Mouse (Mus musculus): ENCODE results near the gene Kif3c. TPM values are rescaled to one million over a fixed set of nuclear protein-coding genes. Genes with fewer than 3 reads are reported as not detected.
A peak's percentile ranks its signal among the peaks of the same experiment; 100 is the strongest.
"Not testable (repeated sequence)": the region's sequence is repeated elsewhere in the genome, so short reads cannot be mapped to it uniquely, and the experiment has no call there.

The Kif3c gene
- total RNA-seq, 2 experiments from 2014 or later, result 191 to 192 TPM

DNA sequence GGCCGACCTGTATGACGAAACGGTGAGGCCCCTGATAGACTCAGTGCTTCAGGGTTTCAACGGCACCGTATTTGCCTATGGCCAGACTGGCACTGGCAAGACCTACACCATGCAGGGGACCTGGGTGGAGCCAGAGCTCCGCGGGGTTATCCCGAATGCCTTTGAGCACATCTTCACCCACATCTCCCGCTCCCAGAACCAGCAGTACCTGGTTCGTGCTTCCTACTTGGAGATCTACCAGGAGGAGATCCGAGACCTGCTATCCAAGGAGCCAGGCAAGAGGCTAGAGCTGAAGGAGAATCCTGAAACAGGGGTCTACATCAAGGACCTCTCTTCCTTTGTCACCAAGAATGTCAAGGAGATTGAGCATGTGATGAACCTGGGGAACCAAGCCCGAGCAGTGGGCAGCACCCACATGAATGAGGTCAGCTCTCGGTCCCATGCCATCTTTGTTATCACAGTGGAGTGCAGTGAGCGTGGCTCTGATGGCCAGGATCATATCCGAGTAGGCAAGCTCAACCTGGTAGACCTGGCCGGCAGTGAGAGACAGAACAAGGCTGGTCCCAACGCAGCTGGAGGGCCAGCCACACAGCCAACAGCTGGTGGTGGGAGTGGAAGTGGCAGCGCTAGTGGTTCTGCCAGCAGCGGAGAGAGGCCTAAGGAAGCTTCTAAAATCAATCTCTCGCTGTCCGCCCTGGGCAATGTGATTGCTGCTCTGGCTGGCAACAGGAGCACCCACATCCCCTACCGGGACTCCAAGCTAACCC lies 1.4 kb downstream of the Kif3c start:
- intact Hi-C loops (cut with DNase I), result loop anchor here (2.0 kb wide), 1 partner anchor 24 kb away; no protein-coding TSS in a partner anchor
- peak in 1 of 2 experiments; percentile 41 for DNase-seq (ENCODE audit: low spot score in 2 of 2)

DNA sequence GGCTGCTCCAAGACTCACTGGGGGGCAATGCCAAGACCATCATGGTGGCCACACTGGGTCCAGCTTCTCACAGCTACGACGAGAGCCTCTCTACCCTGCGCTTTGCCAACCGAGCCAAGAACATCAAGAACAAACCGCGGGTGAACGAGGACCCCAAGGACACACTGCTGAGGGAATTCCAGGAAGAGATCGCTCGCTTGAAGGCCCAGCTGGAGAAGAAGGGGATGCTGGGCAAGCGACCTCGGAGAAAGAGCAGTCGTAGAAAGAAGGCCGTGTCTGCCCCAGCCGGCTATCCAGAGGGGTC lies 2.0 kb downstream of the Kif3c start:
- intact Hi-C loops (cut with DNase I), result loop anchor here (2.0 kb wide), 1 partner anchor 24 kb away; no protein-coding TSS in a partner anchor
- no peak for DNase-seq (ENCODE audit: low spot score in 2 of 2)

DNA sequence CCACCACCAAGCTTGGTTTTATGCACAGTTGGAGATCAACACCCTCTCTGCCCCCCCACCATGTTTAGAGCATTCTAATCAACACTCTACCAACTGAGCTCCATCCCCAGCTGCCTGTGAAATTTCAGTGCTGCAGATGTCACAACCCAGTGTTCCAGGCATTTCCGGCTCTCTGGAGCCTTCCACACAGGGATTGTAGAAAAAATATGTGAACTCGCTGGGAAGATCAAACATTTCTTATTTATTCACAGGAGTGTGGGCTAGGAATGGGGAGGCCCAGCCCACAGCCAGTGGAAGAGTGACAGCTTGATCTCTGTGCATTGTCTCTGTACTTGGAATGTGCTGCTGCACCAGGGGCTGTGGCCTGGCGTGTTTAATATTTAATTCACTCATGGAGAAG lies 3.8 kb downstream of the Kif3c start:
- peak in 1 of 2 experiments; percentile 27 for DNase-seq (ENCODE audit: low spot score in 2 of 2)
- intact Hi-C loops (cut with DNase I), result no loop called here

DNA sequence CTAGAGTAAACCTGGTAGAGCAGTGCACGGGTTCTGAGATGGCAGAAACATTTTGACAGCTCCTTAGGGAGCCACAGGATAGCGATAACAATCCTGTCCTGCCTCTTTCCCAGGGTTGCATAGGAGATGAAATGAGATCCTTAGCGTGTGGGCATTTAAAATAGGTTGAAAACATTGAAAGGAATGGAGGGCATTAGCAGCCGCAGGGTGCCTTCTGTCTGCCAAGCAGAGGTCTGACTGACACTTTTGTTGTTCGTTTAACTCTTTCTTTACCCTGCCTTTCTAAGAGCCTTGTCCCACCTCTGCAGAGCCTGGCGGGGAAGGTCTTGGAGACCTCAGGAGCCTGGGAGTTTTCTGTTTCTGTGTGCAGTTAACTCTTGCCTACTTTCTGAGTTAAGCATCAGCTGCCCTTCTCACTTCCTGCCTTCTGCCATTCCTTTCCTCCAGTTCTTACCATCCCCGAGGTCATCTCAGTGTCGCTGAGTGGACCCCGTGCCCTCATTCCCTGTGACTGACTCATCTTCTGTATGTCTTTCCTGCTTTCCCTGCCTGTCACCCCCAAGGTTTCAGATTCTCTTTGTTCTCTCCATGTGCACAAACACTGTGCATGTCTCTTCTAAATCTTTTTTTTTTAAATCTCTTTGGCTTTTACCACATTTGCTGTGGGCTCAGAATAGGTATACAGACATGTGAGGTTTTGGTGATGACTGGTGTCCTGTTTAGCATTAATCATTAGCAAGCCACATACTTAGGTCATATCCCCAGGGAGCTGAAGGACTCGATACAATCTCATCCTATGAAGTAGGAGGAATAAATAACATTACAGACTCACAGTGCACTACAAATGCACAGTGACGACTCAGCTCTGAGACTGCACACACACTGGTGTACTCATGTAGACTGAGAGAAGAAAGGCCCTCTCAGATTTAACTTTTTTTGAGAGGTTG lies 6.3 kb downstream of the Kif3c start:
- DNase-seq (ENCODE audit: low spot score in 2 of 2), result peak in 1 of 2 experiments; percentile 10
- intact Hi-C loops (cut with DNase I), result no loop called here

DNA sequence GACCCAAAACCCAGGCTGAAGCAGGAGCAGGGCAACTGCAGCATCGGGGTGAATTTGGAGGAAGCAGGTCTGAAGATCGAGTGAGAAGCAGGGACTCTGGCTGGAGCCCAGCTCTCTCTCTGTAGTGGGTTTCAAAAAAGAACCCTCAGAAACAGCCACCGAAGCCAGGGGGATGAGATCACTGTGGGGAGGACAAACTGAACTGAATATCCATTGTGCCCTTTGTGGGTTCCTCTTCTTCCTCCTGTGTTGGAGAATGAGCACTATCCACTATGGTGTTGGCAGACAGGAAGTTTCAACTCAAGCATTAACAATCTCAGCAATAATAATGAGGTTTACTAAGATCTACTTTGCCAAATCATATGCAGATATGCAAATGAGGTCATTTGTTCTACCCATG lies 7.1 kb downstream of the Kif3c start:
- intact Hi-C loops (cut with DNase I), result no loop called here
- peak in 1 of 2 experiments; percentile 28 for DNase-seq (ENCODE audit: low spot score in 2 of 2)

DNA sequence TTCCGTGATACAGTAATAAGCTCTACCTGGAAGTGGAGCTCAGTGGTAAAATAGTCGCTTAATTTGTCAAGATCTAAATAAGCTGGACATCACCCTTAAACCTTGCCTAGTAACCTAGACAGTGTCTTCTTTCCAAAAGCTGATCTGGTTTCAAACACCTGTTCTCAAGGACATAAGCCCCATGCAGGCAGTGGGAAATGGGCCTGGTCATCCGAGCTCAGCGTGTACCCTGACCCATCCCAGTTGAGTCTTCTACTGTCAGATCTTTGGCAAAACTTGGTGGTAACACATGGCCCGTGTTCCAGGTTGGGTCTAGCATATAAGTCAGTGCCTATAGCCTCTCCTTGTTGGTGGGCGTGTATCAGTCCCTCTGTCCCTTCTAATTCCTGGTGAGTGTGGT lies 8.6 kb downstream of the Kif3c start:
- no peak for DNase-seq (ENCODE audit: low spot score in 2 of 2)
- intact Hi-C loops (cut with DNase I), result no loop called here

DNA sequence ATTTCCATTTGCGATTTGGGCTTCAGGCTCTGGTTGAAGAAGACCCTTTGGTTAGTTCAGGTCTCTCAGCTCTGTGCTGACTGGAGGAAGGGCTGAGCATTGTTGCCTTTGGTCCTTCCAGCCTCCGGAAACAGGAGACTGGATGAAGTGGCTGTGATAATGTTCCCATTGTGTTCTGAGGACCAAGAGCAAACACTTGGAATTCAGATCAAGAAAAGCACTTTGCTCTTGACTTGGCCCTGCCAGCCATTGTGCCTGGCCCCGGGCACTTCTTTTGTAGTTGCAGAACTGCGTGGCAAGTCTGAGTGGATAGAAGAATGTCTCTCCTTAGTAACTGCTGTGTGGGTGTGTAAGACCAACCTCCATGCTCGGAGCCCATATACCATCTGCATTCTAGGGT lies 9.6 kb downstream of the Kif3c start:
- DNase-seq (ENCODE audit: low spot score in 2 of 2), result no peak
- intact Hi-C loops (cut with DNase I), result no loop called here

DNA sequence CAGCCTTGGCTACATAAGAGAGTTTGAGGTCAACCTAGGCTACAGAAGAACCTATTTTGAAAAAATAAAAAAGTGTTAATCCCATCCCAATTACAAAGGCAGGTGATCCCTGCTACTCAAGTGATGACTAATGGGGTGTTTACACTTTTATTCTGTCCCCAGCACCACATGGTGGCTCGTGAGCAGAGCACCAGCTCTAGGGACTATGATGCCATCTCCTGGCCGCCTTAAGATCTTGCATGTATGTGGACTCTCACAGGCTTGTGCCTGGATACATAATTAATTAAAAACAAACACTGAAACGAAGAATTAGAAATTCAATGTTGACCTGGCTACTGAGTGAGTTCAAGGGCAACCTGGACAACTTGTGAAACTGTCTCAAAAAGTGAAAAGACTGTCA lies 12.3 kb downstream of the Kif3c start:
- no peak for DNase-seq (ENCODE audit: low spot score in 2 of 2)
- intact Hi-C loops (cut with DNase I), result no loop called here

DNA sequence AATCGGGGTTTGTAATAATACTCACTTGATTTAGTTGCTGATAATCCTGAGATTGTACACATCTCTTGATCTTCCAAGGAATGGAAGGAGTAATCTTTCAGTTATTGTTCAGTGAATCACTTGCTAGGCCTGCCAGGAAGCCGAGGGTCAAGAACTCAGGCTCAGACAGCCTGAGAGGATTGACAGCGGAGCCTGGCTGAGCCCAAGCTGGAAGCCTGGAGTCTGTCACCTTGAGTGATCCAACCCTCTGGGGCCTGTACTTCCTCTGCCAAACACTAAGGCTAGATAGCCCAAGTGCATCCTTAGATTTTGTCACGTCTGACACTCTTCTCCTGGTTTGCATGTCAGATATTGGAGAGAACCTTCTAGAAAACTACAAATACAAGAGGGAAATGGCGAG lies 12.8 kb downstream of the Kif3c start:
- DNase-seq (ENCODE audit: low spot score in 2 of 2), result no peak

DNA sequence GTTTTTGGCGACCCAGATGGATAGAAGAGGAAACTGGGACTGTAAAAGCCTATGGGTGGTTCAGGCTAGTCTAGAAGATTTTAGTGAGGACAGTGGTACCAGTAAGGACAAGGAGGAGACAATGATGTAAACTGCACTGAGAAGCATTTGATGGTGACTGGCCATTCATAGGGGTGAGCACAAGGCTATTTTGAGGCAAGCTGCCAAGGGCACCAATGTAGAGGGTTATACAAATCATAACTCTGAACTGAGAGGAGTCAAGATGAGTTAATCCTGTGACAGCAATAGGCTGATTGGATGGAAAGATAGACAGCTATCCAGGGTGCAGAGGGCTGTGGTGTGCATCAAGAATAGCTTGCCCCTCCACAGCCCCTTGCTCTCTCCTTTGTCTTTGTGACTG lies 19.9 kb downstream of the Kif3c start:
- no peak for DNase-seq (ENCODE audit: low spot score in 2 of 2)
- intact Hi-C loops (cut with DNase I), result no loop called here

More for the DNA sequence above, 12.8 kb downstream of the Kif3c start:
- intact Hi-C loops (cut with DNase I), result no loop called here

DNA sequence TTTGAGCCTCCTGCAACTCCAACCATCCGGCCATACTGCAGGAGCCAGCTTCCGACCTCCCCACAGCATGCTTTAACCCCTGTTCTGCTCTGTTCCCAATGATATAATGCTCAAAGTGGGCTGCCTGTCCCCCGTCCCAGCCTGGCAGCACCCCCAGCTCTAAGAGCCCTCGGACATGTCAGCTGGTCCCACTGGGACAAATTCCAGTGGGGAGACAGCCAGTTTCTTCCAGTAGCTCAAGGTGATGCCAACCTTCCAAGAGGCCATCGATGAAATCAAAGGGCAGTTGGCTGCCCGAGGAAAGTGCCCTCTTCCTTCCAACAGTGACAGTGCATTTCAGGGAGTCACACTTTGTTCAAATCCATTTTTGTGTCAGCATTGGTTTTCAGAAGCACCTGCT lies 20.3 kb downstream of the Kif3c start:
- intact Hi-C loops (cut with DNase I), result no loop called here
- no peak for DNase-seq (ENCODE audit: low spot score in 2 of 2)

DNA sequence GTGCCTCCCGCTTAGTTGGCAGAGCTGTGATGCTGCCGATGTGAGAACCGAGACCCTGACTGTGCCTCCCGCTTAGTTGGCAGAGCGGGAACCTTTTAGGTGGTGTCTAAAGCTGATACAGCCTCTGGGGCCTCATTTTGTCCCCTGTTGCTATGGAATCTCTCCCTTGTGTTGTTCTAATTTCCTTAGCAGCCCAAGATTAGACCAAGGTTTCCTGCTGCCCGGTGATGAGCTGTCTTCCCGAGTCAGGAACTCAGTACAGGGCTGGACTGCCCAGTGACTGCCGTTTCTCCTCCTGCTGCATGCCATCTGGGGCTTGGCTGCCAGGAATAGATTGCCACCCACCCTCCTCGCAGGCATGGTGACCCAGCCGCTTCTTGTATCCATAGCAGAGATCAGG lies 21.0 kb downstream of the Kif3c start:
- intact Hi-C loops (cut with DNase I), result no loop called here

DNA sequence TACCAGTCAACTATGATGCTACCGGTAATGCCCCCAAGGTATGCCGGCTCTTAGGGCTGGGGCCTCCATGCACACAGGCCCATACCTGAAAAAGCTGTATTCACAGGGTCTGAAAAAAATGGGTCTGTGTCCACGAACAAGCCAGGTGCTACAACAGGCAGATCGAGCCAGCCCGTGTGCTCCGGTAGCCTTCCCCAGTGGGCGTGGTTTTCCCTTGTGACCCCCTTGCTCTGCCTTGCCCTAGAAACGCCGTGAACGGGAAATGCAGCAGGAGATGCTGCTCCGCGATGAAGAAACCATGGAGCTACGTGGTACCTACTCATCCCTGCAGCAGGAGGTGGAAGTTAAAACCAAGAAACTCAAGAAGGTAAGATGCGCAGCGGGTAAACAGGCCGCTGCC lies 23.0 kb downstream of the Kif3c start:
- intact Hi-C loops (cut with DNase I), result no loop called here
- no peak for DNase-seq (ENCODE audit: low spot score in 2 of 2)

More for the DNA sequence above, 21.0 kb downstream of the Kif3c start:
- peak; percentile 39 to 64 for DNase-seq (ENCODE audit: low spot score in 2 of 2)

DNA sequence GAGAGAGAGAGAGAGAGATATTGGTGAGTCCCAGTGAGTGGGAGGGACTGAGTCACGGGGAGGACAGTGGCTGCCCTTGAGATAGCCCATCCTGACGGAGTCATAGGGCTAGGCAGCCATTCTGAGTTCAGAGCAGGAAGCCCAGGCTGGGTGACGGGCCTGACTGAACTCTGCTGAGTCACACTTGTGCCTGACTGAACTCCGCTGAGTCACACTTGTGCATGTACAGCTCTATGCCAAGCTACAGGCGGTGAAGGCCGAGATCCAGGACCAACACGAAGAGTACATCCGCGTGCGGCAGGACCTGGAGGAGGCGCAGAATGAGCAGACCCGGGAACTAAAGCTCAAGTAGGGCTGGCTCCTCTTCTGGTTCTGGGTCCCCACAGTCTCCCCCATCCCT lies 24.5 kb downstream of the Kif3c start:
- intact Hi-C loops (cut with DNase I), result no loop called here
- DNase-seq (ENCODE audit: low spot score in 2 of 2), result peak; percentile 22 to 54

DNA sequence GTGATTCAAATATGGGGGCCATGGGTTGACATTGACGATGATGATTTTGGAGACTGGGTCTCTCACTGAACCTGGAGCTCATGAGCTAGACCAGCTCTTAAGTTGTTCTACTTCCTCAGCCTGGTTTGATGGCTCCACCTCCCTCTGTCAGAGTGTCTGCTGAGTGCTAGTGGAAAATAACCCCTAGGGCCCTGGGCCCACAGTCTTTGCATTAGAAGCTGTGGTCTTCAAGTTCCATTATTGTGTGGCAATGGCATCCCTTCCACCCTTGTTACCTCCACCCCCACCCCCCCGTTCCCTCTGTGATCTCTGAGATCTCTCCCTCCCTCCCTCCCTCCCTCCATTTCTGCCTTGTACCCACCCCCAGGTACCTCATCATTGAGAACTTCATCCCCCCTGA lies 25.1 kb downstream of the Kif3c start:
- no peak for DNase-seq (ENCODE audit: low spot score in 2 of 2)
- intact Hi-C loops (cut with DNase I), result loop anchor here (2.0 kb wide), 1 partner anchor 23 kb away; no protein-coding TSS in a partner anchor

DNA sequence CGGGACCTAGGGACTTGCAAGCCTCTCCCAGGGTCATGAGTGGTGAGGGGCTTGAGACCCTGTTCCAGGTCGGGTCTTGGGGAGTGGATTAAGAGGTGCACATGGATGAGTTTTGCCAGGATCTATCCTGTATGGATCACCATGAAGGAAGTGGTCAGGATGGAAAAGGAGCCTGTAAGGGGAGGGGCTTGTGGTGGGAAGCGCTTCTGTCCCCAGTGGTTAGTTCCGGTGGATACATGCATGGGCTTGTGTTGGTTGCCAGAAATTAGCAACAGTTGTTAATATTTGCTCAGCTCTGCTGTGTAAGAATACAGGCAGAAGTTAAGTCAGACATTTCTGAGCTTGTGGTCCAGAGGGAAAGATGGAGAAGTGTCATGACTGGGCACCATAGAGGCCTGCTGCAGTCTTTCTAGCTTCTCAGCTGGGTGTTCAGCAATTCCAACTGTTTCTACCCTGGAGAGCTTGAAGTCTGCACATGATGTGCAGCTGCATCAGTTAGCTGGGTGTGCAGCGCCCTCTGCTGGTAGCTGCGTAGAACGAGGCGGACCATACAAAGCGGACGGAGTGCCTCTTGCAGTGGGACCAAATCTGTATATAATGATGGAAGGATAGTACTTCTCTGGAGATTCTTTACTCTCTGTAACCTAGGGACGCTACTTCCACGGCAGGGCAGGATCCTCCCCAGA lies 25.8 kb downstream of the Kif3c start:
- intact Hi-C loops (cut with DNase I), result loop anchor here (2.0 kb wide), 1 partner anchor 24 kb away; no protein-coding TSS in a partner anchor

DNA sequence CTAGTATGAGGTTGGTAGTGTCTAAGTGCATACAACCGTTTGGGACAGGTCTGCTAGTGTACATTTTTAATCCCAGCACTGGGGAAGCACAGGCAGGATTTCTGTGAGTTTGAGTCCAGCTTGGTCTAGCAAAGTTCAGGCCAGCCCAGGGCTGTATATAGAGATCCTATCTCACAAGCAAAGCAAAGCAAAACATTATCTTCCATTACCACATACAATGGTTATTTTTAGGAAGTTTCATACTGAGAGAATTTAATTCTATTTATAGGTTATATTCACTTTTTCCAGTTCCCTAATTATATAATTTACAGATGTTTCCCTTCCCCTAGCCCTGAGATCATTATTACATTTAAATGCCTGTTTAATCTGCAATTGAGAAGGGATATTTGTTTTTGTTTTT lies 26.3 kb downstream of the Kif3c start:
- intact Hi-C loops (cut with DNase I), result loop anchor here (2.0 kb wide), 1 partner anchor 24 kb away; no protein-coding TSS in a partner anchor
- DNase-seq (ENCODE audit: low spot score in 2 of 2), result no peak

More for the DNA sequence above, 25.8 kb downstream of the Kif3c start:
- peak; percentile 77 to 88 for DNase-seq (ENCODE audit: low spot score in 2 of 2)

DNA sequence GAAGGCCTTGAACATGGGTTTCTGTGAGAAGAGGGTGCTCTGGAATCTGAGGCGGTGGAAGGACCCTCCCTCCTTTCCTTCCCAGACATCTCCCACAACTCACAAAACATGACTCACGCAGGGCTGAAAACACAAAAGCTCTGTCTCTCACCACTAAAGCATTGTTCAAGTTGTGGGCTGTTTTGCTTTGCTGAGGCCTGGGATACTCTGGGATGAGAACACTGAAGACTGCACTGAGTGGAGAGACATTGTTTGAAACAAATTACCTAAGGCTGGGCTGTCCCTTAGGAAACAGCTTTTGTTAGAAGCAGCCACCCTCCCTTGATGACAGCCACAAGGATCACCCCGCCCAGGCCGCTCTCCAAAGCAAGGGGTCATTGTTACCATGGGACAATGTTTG lies 28.2 kb downstream of the Kif3c start:
- intact Hi-C loops (cut with DNase I), result no loop called here
- DNase-seq (ENCODE audit: low spot score in 2 of 2), result no peak

DNA sequence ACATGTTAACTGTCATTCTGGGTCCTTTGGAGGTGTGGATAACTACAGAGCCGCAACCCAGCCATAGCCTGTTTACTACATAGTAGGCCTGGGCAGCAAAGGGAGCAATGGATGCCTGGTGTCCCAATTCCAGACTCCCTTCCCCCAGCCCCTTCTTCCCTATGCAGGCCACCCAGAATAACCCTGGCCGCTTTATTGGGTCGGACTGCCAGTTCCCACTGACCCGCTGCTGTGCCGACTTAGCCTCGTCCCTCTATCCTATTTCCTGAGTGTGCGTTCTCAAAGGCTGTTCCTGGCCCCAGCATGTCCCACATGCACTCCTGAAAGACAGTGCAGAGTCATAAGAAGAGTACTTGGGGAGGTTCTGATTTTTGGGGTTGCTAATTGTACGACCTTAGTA lies 32.0 kb downstream of the Kif3c start:
- intact Hi-C loops (cut with DNase I), result no loop called here

DNA sequence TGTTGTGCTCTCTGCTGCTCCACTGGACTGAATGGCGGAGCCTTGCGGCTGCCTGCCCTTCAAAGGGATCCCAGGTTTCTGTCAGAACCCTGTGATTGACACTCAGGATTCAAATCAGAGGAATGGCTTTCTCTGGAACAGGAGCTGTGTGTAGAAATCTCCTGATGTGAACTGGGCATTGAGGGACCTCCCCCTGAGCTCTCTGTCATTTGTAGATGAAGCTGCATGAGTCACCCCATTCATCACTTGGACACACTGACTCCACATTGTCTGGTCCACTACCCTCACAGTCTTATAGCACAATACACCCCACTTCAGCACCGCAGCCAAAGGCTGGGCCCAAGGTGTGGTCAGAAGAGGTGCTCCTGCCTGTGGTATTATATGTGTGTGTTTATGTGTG lies 40.7 kb downstream of the Kif3c start:
- intact Hi-C loops (cut with DNase I); DNase-seq (ENCODE audit: low spot score in 2 of 2): not testable (repeated sequence)

More for the DNA sequence above, 32.0 kb downstream of the Kif3c start:
- no peak for DNase-seq (ENCODE audit: low spot score in 2 of 2)

Data from left cerebral cortex, postnatal 25 days (tissue).